Mouse (Mus musculus): ENCODE data around the gene Mtfr1l. TPM values are rescaled to one million over a fixed set of nuclear protein-coding genes. Genes with fewer than 3 reads are reported as not detected.

The Mtfr1l gene
- total RNA-seq, 2 experiments from 2014 or later = 120 to 122 TPM

DNA sequence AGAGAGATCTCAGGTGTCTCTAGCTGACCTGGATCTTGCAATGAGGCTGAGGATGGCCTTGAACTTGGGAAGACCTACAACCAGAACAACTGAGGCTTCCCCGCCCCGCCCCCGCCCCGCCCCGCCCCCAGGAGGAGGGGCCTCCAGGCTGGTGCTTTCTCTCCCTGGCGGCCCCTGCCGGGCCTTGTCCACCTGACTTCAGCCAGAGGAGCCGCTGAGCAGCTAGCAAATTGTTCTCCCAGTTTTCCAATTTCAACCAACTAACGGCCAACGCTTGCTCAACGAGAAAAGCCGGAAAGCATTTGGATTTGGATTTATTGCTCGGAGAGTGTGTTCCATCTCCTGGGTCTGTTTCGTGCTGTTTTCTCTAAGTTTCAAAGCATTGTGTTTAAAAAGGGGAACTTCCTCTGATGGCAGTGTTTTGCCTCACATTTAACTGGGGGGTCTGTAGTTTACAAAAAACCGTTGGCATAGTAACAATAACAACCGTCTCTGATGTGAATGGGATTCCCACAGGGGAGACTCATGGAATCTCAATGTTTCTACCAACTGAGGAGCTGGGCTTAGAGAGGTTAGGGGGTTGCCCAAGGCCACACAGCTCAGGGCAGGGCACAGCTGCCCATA, 22.6 kb upstream of the Mtfr1l start:
- peak; percentile 57 for DNase-seq

DNA sequence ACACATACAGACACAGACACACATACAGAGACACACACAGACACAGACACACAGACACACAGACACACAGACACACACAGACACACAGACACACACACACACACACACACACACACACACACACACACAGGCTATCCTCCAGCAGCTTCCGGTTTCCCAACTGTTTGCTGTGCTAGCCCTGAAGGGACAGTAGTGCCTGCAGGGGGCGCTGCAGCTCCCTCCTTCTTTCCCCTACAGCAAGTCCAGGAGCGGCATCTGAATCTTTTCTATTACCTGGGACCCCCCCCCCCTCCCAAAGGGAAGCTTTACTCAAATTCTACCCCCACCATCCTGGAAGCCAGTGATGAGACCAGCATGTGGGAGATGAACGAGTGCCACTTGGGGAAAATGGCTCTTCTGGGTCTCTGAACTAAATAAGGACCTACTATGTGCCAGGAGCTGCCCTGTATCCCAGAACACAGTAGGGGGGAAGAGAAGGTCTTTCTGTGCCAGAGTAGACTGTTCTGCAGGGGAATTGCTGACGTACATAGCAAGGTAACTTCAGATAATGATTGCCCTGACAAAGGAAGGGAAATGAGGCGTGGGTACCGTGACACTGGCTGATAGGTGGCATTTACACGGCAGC, 20.9 kb upstream of the Mtfr1l start:
- DNase-seq = no peak

DNA sequence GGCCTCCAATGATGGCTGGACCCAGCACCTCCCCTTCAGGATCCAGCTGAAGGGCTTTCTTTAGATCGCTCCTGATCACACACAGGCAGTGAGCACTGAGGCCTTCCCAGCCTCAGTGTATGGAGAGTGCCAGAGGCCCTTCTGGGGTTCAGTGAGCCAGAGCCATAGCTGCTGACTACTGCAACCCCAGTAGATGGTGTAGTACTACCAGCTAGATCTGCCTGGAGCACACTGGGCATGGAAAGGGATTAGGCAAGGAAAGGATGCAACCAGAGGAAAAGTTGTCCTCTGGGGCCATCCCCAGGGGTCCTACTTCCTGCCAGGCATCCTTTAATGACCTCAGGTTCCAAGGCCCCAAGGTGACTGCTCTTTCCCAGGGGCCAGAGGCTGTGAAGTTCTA, 18.4 kb upstream of the Mtfr1l start:
- DNase-seq = no peak

DNA sequence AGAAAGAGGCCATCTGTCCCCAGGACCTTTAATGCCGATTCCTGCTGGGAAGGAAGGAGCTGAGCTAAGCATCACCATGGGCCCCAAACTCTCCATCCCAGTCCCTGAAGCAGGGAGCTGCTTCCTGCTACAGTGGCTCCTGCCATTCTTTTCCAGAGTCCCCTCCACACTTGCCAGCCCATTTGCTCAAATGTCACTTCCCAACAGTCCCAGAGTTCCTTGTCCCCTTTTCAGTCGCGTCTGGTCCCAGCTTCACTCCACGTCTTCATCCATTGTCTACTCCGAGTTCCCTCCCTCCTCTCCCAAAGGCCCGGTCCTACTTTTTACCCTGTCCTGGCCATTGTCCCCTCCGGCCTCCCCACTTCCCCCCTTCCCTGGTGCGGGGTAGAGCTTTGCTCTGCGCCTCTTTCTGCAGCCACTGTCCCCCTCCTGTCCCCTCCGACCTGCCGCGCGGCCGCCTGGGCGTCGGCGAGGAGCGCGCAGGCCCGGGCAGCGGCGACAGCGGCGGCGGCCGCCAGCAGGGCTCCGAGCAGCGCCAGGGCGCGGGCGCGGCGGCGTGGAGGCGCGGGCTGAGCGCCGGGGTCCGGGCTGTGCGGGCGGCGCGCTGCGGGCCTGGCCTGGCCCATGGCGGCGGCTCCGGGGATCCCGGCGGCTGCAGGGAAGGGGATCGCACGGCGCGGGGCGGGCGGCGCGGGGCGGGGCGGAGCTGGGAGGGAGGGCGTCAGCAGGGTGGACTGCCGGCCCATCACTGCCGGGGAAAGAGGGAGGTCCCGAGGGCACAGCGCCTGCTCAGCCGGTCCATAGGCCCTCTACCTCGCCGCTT, 16.5 kb upstream of the Mtfr1l start, which contains the start of gene Selenon:
Selenon (minus strand) TSS at position 673 of the 823 bp plus-strand sequence.
- DNase-seq = peak; percentile 79

DNA sequence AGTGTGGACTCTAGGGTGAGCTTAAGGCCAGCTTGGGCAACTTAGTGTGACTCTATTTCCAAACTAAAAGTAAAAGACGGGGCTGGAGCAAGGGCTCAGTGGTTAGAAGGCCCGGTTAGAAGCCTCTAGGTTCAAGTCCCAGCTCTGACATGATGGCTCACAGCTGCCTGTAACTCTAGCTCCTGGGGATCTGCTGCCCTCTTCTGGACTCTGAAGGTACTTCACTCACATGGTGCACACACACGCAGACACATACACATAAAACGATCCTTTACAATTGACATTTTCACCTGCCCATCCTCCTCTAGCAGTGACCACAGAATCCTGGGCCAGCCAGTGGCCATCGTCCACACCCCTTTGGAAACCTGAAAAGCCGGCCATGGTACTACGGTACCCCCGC, 14.7 kb upstream of the Mtfr1l start:
- DNase-seq = no peak

DNA sequence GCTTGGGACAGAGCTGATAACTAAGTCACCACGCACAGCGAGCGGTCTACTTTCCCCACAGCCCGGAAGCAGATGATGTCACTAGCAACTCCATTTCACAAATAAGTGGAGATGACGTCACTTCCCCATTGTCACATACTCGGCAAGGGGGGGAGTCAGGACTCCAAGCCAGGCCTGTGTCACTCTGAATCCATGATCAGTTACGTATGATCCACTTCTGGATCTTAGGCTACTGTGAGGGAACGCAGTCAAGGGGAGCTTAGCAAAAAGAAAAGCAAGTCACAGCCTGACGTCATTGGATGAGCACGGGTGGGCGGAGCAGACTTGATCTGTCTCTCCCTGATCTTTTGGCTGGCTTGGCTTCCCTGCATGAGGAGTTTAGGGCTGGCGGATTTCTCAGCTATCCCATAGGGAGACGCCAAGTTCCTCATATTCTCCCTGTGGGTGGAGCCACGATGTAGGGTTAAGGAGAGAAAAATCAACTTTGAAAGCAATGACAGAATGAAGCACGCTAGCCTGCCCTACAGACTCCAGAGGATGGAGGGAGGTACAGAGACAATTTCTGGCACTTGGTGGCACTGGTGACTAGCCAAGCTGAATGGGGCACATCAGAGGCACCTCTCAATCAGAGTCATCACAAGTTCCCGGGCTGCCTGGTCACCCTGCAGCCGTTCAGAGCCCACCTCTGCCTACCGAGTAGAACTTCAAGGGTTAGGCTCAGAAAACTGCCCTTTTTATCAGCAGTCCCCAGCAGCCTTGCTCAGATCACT, 13.2 kb upstream of the Mtfr1l start:
- peak; percentile 42 for DNase-seq

DNA sequence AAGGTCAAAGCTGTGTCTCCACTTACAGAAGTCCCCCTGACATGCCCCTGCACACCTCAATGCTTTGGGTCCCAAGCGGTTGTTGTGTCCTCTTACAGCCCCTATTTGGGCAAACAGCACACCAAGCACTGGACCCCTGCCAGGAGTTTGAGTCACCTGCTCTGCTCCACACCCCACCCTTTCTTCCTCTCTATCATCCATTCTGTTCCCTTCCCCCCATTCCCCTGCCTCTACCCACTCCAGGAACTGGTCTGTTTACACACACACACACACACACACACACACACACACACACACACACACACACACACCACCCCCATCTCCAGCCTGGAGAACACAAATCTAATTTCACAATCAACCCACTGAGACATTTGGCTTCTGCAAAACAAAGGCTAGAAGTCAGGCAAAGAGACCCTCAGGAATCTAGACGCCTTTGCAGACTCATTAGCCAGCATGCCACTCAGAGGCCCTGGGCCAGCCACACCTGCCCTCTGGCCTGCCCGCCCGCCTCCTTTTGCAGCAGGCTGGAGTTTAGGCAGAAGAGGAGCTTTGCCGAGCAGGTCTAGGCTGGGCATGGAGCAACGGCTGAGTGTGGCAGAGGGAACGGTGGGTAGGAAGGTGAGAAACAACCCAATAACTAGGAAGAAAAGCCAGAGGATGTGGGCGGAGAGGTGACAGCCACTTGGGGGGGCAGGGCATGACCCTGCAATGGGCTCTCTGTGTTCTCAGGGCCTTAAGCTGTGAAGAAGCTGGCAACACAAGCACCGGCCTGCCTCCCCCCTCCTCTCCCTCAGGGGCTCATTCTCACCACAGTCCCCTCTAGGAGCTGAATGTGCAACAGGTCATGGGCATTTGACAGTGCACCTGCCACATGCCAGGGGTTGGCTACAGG, 11.9 kb upstream of the Mtfr1l start:
- DNase-seq = no peak

DNA sequence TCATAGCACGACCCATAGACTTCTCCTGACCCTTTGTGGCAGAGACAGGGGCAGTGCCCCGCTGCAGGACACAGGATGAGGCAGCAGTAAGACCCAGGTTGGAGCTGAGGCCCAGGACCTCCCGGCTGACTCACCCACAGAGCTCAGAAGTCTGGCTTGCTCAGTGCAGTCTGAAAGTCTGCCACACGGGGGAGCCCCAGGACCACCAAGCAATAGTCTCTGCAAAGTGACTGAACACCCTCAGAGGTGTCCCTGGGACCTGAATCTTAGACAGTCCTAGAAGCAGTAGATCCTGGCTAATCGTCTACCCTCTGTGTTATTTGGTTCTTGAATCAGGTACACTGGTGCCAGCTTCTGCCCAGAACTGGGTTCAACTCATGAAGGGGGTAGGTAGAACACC, 8.1 kb upstream of the Mtfr1l start:
- peak; percentile 81 for DNase-seq

DNA sequence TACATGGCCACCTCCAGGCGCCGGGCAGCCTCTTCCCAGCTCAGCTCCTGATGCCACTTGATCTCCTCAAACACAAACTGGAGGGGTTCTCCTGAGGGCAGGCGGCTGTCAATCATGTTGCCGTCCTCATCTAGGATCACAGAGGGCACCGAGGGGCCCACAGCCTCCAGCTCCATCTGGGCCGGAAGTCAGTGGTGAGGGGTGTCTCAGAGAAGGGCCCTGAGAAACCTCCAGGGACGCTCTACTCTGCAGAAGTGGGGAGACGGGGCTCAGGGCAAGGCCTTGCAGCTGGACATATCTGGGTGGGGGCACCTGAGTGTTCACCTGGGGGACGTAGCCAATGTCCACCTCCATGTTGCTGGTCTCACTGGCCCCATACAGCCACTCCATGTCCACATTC, 7.5 kb upstream of the Mtfr1l start:
- DNase-seq = no peak

DNA sequence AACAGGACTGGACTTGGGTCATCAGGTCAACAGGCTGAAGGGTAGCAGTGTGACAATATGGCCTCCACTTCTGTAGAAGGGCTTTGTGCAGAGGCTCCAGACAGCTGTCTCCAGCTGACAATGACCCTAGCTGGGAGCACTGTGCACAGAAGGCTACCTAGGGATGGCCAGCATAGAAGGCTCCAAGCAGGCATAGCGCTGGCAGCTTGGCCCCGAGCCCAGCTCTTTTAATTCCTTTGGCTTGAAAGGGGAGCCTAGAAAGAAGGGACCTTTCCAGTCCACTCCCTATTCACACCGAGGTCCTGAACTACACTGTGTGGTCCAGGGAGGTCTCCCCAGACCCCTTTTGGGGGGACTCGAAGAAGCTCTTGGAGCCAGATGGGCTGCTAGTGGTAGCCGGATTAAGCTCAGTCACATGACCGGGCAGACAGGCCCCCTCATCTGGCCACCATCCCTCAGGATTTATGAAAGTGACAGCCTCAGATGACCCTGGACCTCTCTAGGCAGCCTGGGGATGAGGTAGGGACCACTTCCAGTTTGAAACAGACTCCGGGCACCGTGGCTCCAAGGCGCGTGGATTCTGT, 3.9 kb upstream of the Mtfr1l start:
- no peak for DNase-seq

DNA sequence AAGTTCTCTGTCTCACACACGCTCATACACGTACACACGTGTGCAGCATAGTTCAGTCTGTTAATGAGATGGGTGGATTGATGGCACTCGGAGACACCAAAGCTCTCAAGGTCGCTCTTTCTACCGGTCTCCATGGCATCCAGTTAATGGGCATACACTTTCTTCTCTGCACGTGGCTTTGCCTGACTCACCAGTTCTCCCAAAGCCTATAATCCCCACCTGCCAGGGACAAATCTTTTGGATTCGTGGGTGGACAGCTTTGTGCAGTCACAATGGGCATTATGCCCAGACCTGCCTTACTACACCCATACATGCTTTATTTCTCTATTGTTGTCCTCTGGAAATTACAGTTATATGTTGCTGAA, 582 bp upstream of the Mtfr1l start:
- DNase-seq = no peak

DNA sequence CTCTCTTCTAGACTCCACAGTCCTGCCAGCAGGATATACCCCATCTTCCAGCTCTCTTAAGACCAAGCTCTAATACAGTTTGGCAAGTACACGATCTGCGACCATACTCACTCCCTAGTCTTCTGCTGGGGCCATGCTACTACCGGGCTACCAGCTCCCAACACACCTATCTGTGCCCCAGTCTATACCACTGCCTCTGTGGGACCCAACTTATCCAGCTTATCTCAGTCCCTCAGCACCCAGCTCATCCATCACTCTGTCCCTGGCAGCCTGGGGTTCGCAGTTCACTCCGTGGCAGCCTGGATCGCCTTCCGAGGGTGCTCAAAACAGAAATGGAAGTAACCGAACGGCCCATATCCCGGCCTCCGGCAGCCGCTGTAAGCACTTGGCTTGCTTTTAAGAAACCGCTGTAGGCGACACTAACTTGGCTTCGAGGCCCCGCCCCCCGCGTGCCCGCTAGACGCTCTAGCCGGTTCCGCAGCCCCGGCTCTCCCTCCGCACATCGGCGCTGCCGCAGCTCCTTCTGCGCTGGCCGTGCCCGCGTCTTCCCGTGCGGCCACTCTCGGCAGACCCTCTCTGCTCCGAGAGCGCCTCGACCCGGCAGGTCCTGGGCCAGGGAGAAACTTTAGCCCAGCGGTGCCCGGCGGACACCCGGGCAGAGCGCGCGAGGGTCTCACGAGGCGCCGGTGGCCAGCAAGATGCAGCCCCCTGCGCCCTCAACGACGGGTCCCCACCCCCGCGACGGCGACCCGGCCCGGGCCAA, 882 bp downstream of the Mtfr1l start:
- peak; percentile 72 for DNase-seq

DNA sequence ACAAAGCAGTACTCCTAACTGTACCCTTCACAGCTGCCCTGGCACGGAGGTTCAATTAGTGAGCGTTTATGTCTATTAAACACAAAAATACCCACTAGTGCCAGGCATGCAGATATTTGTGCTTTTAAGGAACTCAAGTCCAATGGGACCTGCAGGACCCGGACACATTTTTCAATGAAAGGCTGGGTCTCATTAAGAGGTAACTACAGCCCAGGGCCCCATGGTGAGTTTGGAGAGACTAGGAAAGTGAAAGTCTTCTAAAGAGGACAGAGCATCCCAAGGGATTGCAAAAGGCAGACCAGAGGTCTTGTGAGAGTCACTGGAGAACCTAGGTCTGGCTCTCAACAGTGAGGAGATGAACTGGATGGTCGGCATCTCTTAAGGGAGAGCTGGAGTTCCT, 1.8 kb downstream of the Mtfr1l start:
- no peak for DNase-seq

DNA sequence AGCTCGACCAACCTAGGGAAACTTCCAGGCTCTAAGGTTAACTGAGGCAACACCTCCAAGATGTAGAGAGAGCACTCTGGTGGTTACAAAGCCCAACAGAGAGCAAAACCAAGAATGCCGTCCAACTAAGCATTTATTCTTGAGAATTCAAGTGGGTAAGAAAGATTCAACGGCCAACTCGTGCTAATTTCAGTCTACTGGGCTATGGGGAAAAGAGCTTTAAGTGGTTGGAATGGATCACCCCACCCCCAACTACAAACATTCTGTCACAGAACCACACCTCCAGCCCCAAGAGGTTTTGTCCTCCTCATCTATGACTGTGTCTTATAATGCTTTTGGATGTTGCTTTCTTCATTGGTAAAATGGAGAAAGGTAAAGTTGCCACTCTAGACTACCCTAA, 2.3 kb downstream of the Mtfr1l start:
- DNase-seq = no peak

DNA sequence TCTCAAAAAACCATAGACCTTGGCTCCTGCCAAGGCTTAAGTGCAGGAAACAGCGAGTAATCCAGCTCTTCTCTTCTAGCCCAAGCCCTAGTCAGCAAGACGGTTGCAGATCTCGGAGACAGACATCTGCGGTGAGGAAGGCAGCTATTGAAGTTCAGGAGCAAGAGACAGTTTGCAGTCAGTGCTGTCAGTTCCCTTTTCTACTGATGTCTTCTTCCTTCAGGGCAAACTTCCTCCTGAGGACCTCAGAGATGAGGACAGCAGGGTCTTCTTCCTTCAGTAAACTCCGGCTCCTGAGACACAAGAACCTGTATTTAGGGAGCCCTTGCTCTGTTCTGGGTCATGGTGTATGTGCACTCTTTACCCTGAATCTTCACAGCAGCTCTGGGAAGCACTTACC, 9.0 kb downstream of the Mtfr1l start:
- DNase-seq = no peak

DNA sequence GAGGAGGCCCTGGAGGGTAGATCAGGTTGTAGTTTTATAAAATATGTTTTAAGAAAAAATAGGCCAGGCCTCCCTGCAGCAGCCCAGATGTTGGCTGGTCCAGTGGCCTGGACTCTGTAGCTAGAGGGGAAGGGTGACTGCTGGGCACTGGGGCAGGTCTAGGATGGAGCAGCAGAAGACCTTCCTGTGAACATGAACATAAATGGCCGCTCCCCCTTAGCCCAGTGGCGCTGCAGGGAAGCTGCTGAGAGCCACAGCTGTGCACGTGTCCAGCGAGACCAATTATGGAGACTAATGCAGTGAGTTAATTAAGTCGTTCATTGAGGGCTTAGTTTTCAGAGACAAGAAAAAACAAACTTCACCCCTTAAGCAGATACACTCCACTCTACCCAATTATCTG, 9.4 kb downstream of the Mtfr1l start:
- no peak for DNase-seq

DNA sequence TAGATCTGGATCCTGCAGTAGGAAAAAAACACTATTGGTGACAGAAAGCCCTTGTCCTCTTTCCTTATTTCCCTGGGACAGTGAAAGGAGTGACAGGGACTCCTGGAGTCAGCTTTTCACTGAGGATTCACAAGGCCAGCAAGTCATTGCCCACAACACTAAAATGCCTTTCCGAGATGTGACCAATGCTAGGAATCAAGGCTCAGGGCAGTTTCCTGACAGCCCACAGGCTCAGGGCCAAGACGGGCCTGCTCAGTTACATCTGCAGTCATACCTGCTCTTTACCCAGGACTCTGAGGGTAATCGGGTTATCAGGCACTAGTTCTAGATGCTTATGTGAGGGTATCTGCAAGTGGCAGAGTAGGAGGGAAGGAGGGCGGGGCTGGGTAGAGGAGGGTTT, 11.7 kb downstream of the Mtfr1l start:
- DNase-seq = no peak

DNA sequence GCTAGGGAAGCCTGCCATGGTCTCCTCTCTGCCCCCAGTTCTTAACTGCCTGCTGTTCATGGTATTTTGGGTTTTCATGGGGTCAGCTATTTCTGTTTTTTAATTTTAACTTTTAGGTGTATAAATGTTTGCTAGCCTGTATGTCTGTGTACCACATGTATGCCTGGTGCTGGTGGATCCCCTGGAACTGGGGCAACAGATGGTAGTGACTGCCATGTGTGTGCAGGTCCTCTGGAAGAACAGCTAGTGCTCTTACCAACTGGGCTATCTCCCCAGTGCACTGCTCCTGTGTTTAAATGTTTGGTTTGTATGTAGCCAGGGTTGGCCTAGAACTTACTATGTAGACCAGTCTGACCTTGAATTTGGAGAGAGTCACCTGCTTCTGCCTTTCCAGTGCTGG, 15.9 kb downstream of the Mtfr1l start:
- no peak for DNase-seq

DNA sequence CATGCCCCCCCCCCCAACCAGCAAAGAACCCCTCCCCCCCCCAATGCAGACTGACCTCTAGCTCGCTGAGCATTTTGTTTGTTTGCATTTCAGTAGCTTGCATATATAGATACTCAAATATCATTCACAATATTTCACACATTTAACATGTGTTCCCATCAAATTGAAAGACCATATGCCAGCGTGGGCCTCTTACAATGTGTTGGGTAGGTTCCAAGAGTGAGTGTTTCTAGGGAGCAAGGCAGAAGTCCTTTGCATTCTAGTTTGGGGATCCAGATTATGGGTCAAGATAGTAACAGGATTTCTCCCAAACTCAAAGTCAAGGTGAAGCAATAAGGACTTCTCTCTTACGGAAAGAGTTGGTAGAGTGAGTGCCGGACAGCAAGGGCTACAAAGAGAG, 16.6 kb downstream of the Mtfr1l start:
- no peak for DNase-seq

DNA sequence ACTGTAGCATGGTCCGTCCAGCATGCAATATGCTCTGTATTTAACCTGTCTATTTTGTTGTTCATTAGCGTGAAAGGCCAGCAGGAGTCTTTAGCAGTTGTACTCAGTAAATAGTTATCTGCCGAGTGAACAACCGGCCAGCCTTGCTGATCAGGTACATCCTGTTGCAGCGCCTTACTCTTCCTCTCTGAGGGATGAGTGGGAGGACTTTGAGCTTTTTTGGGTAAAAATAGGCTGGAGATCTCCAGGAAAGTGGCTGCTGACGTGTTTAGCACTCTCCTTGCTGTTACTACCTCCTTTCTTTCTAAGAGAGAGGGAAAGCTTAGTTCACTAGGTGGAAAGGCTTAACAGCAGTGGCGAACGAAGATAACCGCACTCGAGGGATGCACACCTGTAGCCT, 17.5 kb downstream of the Mtfr1l start:
- DNase-seq = no peak

DNA sequence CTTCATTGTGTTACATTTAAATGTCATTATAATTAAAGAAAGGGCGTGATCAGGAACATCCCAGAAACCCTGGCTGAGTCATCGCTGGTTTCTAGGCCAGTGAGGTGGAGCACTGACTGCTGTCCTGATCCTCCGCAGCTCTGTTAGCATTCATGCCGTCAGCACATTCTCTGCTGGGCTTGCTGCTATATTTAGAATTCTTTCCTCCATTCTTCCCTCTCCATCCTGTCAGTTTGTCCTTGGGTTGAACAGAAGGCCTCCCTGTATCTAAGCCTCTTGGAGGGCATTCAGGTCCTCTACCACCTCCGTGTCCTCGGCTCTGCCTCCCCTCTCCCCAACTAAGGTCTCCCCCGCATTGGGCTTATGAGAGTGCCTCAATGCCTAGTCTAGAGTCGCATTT, 18.2 kb downstream of the Mtfr1l start:
- peak; percentile 44 for DNase-seq

Data from gastrocnemius, postnatal 25 days (tissue).